Mouse (Mus musculus) hematopoietic multipotent progenitor cell, adult 10-12 weeks (in vitro differentiated cells): ENCODE measurements around the gene Spaca6. TPM values are rescaled to one million over a fixed set of nuclear protein-coding genes. Genes with fewer than 3 reads are reported as not detected.

Source experiments
- polyA plus RNA-seq: library from polyadenylated mRNA; stranded (reverse); fragments of >175 nt; gene quantifications from 2 replicates; pipeline ENCODE4 v1.2.3, GENCODE M21; 2012; ENCODE audit warnings: low replicate concordance

The Spaca6 gene
- 5.2 and 5.9 TPM in 2 replicates for polyA plus RNA-seq

DNA sequence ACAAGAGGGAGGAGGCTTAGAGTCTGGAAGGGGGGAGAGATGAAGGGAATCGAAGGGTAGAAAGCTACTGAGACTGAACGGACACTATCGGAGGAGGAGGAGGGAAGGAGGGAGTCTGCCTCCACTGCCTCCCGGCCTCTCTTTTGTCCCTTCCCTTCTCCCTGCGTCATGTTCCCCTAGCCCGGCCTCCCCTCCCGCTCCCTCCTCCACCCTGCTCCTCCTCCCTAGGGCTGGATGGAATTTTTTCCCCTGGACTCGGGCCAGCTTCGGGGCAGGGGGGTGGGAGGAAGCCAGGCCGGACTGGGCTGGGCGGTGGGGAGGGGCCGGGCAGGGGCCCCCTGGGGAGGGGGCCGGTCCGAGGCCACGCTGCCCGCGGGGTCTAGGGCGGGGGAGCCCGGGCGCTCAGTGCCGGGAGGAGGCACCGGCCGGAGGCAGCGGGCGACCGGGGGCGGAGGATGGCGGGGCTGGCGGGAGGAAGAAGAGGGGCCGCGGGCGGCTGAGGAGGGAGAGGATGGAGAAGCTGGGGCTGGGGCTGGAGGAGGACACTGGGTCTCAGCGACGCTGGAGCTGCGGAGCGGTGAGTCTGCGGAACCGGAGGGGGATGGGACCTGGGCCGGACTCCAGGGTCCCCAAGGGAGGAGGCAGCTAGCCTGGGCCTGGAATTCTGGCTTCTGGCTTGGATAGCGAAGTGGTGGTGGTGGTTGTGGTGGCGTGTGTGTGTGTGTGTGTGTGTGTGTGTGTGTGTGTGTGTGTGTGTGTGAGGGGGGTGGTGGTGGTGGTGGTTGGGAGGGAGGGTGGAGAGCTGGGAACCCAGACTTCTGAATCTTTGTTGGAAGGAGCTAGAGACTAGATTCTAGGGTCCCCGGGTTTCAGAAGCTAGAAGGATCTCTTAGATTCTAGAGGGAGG is at the start of gene Spaca6:
Spaca6 (plus strand) TSS at position 408 of the 907 bp plus-strand sequence.

DNA sequence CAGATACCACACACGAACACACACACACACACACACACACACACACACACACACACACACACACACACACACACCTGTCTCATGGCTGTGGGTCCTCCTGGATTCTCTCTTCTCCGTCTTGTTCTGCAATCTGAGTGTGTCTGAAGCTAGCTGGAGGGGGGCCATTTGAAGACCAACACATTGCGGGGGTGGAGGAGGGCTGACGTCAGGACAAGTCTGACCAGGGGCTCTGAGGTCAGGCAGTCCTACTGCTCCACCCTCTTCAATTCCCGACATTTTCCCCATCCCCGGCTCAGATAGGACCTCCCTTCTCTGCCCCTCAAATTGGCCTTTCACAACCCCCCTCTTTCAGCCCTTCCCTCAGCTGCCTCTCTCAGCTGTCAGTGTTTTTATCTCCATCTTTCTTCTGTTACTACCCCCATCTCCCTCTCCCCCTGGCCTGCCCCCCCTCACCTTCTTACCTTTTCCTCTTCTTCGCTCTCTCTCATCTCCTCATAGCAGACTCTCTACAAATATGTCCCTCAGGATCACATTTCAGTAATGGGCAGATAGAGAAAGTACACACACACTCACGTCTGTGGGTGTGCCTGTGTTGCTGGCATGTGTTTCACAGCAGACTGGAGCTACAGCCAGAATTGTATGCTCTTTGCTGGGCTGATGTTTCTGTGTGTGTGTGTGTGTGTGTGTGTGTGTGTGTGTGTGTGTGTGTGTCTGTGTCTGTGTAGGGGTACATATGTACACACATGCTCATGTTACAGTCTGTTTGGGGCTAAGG is 28.3 kb downstream of the Spaca6 start, which contains the start of gene Has1:
Has1 (minus strand) TSS at position 142 of the 775 bp plus-strand sequence.

DNA sequence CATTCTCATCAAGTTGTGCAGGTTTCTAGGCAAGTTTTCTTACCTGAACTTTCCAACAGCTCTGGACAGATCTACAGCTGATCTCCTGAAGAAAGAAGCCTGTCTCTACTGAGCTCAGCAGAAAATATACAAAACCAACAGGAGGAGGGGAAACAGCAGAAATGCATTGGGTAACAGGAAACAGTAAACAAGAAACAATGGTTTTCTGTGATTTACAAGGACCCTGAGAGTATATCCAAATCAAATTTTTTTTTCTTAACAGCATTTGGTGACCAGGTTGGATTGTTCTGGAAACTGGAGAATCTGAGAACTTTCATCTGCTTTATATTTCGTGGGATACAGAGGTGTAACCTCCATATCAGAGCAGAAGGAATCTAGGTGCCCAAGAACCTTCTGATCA is 56.9 kb downstream of the Spaca6 start, which contains the start of gene Fpr1:
Fpr1 (minus strand) TSS at position 101 of the 400 bp plus-strand sequence.

DNA sequence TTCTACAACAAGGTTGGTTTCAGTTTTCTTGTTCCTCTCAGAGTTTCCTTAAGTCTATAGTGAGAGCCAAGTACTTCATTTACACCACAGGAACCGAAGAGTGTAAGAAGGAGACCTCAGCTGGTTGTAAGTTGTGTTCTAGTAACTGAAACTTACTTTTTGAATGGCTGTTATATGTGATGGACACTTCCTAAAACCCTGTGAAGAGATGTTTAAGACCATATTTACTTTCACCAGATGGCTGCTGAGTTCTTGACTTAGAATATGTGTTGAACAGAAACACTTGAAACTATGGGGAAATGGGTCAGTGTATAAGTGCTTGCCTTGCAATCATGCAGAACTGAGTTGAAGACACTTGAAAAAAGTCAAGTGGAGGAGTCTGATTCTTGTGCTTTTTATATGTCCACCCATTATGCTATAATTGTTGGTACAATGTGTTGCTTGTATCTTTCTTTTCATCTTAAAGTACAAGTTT is 60.9 kb downstream of the Spaca6 start, which contains the start of the genes Fpr2 and Fpr3:
Fpr2 (plus strand) TSS at position 51 of the 475 bp plus-strand sequence.
Fpr3 (plus strand) TSS at position 79 of the 475 bp plus-strand sequence.

Other genes starting within 250 kb of the Spaca6 start
- 12.3 and 19.7 TPM in 2 replicates for gene Lnpep, start 202.1 kb upstream of the Spaca6 start, polyA plus RNA-seq
- gene Vmn2r90, start 123.4 kb upstream of the Spaca6 start, polyA plus RNA-seq = not detected in 2 replicates
- 0.16 TPM in 1 of 2 replicates, not detected in the other for gene Has1, start 28.0 kb downstream of the Spaca6 start, polyA plus RNA-seq
- 0.40 and 1.2 TPM in 2 replicates for gene Fpr1, start 56.8 kb downstream of the Spaca6 start, polyA plus RNA-seq
- 0.73 and 2.2 TPM in 2 replicates for gene Fpr2, start 60.7 kb downstream of the Spaca6 start, polyA plus RNA-seq
- gene Fpr3, start 60.7 kb downstream of the Spaca6 start, polyA plus RNA-seq = not detected in 2 replicates
- gene Fpr-rs4, start 194.6 kb downstream of the Spaca6 start, polyA plus RNA-seq = not detected in 2 replicates
- gene Vmn2r124, start 222.3 kb downstream of the Spaca6 start, polyA plus RNA-seq = not detected in 2 replicates